In genomic region chr5:89981627-89982026, GRCm38 (mm10) we compare ENCODE assay signal across 10 mouse cellular contexts.
DNase-seq lines count a peak whose midpoint lies in the region; ATAC-seq lines count a peak whose summit lies in the region.
"Had no signal": no experiment of that assay in that cellular context is flagged by ENCODE, and none has a peak within 500 bp of the region (broad histone marks: within the 10 kb centered on the region; RNA-seq: fewer than 3 reads in every experiment).

No protein-coding gene starts in this region.

- 65% methylated on average over 6 of the region's 6 CpGs for WGBS in hindbrain, embryonic 12.5 days

- intact Hi-C loops in heart, postnatal 25 days (cut with DNase I), result loop anchor here (1.0 kb wide), 1 partner anchor 214 kb away; no protein-coding TSS in a partner anchor

- no peaks in the 10 kb centered on the region for H3K27me3 ChIP-seq in hindbrain, embryonic 12.5 days
- H3K27me3 ChIP-seq: midbrain, embryonic 12.5 days had no signal

- H3K36me3 ChIP-seq in hindbrain, embryonic 12.5 days, result no peaks in the 10 kb centered on the region
- H3K36me3 ChIP-seq: midbrain, embryonic 12.5 days had no signal

- ATAC-seq in hindbrain, embryonic 12.5 days (ENCODE audit: low FRiP score), result no peak
- ATAC-seq: intestine, embryonic 16.5 days had no signal

- H3K4me3 ChIP-seq in hindbrain, embryonic 12.5 days, result no peak overlapping the region
- H3K4me3 ChIP-seq: midbrain, embryonic 12.5 days had no signal

- no peak overlapping the region for H3K4me2 ChIP-seq in hindbrain, embryonic 12.5 days (replicated peaks)
- H3K4me2 ChIP-seq: midbrain, embryonic 12.5 days had no signal

- H3K9me3 ChIP-seq in hindbrain, embryonic 12.5 days (replicated peaks), result no peaks in the 10 kb centered on the region
- H3K9me3 ChIP-seq: midbrain, embryonic 12.5 days had no signal

- H3K9ac ChIP-seq in hindbrain, embryonic 12.5 days, result no peak overlapping the region
- H3K9ac ChIP-seq: midbrain, embryonic 12.5 days had no signal

- no peak overlapping the region for H3K27ac ChIP-seq in hindbrain, embryonic 12.5 days
- H3K27ac ChIP-seq: midbrain, embryonic 12.5 days had no signal

- H3K4me1 ChIP-seq in hindbrain, embryonic 12.5 days, result no peaks in the 10 kb centered on the region
- H3K4me1 ChIP-seq: midbrain, embryonic 12.5 days had no signal

- DNase-seq in heart, postnatal 4 days, result peak; percentile 6
- no peak for DNase-seq in heart, postnatal 25 days (ENCODE audit: low spot score)
- DNase-seq in lung, postnatal 10 days, result peak; percentile 9
- no peak for DNase-seq in lung, adult 18-20 months
- DNase-seq in brain, adult 2 months (ENCODE audit: low read depth, low spot score), result peak; percentile 31
- DNase-seq in skeletal muscle tissue, adult 2 months (ENCODE audit: low read depth, low spot score), result peak; percentile 4
- DNase-seq: left cerebral cortex, postnatal 4 days had no signal

Comparison
In these comparisons a context has a peak if more than half of its experiments do, and no peak if none do; other contexts are left out.
1. DNase-seq: peak in heart, postnatal 4 days (single experiment), lung, postnatal 10 days (single experiment), brain, adult 2 months (single experiment) and skeletal muscle tissue, adult 2 months (single experiment); none in heart, postnatal 25 days (single experiment) and lung, adult 18-20 months (0 of 2).